Mouse (Mus musculus) heart, postnatal 36 days (tissue): ENCODE data around the gene Olfr1414. TPM values are rescaled to one million over a fixed set of nuclear protein-coding genes. Genes with fewer than 3 reads are reported as not detected.
A peak's percentile ranks its signal among the peaks of the same experiment; 100 is the strongest.
"Not testable (repeated sequence)": the region's sequence is repeated elsewhere in the genome, so short reads cannot be mapped to it uniquely, and the experiment has no call there.

Experiments used
- DNase-seq, 2 experiments: peaks; one replicate each; pipeline ENCODE4 v3.0.0; 2021 to 2022
- intact Hi-C: fragments of 180-260 bp; cut with DNase I; formaldehyde crosslinking; loops from one replicate; pipeline ENCODE4 v1.15.1; 2025
- microRNA-seq, 2 experiments: library from miRNA; unstranded; fragments of <30 nt; microRNA quantifications; one replicate each; pipeline ENCODE4 v1.2.0; 2021; ENCODE audit warnings: borderline number of aligned reads in 2 of 2
- total RNA-seq, 2 experiments: library from RNA; stranded (reverse); gene quantifications; 2 replicates each; pipeline ENCODE4 v1.2.3; 2021

The Olfr1414 gene
- not detected for total RNA-seq

GRCm38 (mm10) chr1:92518561-92518960 is at the start of gene Olfr1414:
Olfr1414 (minus strand) TSS chr1:92518661.
- DNase-seq = no peak
- intact Hi-C loops = no loop called here

- intact Hi-C loops = no loop called here
- DNase-seq = no peak
Observed at GRCm38 (mm10) chr1:92545929-92546328, 27.5 kb upstream of the Olfr1414 start.

- intact Hi-C loops = no loop called here
- DNase-seq = no peak
Observed at GRCm38 (mm10) chr1:92539071-92539470, 20.6 kb upstream of the Olfr1414 start.

DNA sequence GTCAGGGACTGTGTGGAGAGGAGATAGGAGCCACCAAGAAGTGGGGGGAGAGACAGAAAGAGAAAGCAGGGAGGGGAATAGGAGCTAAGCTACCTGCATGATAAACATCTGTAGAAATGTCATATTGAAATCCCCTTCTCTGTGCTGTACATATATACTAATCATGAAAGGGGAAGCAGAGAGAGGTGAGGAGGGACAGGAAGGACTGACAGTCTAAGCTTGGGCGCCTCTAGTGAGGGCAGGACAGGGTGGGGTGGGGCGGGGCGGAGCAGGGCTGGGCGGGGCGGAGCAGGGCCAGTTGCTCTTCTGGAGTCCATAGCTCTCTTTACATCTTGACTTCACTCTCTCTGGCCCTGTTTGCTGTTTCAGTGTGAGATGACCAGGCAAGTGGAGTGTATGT is 18.5 kb upstream of the Olfr1414 start:
- intact Hi-C loops = no loop called here
- no peak for DNase-seq

DNA sequence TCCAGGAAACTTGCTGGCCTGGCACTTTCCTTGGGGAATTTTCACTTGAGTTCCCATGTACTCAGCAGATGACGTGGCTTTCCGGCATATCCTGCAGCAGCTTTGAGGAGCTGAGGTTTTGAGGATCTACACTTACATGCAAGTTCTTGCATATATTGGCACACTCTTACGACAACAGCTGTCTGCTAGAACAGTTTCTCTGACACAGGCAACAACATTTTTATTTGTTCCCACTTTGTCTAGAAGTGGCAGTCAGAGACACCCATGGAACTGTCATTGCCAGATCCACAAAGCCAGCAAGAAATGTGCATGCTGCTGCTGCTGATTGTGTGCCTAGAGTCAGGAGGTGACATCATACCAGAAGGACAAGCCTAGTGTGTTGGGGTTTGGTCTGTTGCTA is 5.3 kb upstream of the Olfr1414 start:
- DNase-seq = no peak
- intact Hi-C loops = loop anchor here (5.0 kb wide), 1 partner anchor 124 kb away; the partner anchor contains the start of gene Otos

DNA sequence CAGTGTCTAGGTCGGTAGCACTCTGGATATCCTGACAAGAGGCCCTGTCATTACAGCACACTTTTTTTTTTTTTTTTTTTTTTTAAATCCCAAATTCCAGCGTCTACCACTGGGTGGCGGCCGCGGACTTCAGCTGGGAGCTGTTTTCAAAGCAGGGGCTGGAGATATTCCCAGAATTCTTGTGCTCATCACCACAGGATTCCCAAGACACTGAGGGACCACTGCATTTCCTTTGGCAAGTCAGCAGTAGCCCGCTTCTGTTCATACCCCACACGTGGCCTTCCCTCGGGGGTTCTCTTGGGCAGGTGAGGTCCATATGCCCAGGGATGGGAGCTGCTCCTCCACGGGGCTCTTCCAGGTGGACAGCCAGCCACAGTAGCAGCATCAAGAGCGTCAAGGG is 2.9 kb upstream of the Olfr1414 start:
- DNase-seq = peak in 1 of 2 experiments; percentile 12

DNA sequence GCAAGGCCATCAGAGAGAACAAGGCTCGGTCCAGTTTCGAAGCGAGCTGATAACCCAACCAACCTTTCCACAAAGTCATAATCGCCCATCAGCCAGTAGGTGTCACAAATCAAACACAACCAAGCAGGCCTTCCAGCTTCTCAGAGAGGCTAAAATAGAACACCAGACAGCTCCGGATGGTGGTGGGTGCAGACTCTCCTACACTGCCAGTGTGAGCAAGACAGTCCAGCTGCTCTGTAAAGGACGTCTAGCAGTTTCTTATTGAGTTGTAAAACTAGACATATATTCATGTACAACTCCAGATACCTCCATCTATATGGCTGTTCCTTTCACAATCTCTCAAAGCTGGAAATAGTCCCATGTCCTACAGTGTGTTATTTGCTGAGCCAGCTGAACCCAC is 585 bp upstream of the Olfr1414 start:
- intact Hi-C loops = no loop called here
- DNase-seq = no peak

More for the DNA sequence above, 2.9 kb upstream of the Olfr1414 start:
- intact Hi-C loops = loop anchor here (1.0 to 5.0 kb wide), 2 partner anchors 90 to 126 kb away; partner anchors contain the start of gene Otos

- DNase-seq = no peak
- intact Hi-C loops = no loop called here
Observed at GRCm38 (mm10) chr1:92515390-92515789, 3.1 kb downstream of the Olfr1414 start.

DNA sequence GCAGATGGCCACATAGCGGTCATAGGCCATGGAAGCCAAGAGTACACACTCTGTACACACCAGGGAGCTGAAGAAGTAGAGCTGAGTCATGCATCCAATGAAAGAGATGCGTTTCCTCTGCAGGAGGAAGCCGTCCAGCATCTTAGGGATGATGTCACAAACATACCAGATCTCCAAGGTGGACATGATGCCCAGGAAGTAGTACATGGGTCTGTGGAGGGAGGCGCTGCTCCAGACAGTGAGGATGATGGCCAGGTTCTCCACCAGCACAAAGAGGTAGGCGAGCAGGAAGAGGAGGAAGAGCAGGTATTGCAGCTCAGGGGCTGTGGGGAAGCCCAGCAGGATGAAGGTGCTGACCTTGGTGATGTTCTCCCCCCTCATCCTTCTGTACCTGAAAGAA is 6.8 kb downstream of the Olfr1414 start:
- intact Hi-C loops = not testable (repeated sequence)

DNA sequence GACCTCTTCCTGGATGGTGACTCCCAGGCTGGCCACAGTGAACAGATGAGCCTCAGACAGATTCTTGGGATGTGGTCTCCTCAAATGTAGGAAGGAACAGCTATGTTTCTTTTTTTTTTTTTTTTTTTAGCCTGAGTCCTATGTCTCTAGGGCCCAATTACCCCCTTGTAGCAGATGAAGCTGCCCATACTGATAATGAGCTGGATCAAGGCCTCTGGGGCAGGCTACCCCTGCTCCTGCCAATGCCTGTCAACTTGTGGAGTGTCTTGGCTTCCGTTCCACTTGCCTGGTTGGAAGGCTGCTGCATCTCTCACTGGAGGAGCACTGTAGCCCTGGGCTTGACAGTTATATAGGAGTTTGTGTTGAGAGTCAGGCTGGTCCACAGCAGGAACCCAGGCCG is 22.5 kb downstream of the Olfr1414 start, which contains the start of gene Olfr1415:
TSS of gene Olfr1415 (minus strand) at position 101 of the 400 bp plus-strand sequence.
- DNase-seq = no peak

More for the DNA sequence above, 6.8 kb downstream of the Olfr1414 start:
- DNase-seq = not testable (repeated sequence)

GRCm38 (mm10) chr1:92485013-92485412 is 33.4 kb downstream of the Olfr1414 start, which contains the start of gene Olfr1416:
Olfr1416 (minus strand) TSS chr1:92485113.
- intact Hi-C loops = no loop called here
- DNase-seq = no peak

More for the DNA sequence above, 22.5 kb downstream of the Olfr1414 start, which contains the start of gene Olfr1415:
- intact Hi-C loops = no loop called here

DNA sequence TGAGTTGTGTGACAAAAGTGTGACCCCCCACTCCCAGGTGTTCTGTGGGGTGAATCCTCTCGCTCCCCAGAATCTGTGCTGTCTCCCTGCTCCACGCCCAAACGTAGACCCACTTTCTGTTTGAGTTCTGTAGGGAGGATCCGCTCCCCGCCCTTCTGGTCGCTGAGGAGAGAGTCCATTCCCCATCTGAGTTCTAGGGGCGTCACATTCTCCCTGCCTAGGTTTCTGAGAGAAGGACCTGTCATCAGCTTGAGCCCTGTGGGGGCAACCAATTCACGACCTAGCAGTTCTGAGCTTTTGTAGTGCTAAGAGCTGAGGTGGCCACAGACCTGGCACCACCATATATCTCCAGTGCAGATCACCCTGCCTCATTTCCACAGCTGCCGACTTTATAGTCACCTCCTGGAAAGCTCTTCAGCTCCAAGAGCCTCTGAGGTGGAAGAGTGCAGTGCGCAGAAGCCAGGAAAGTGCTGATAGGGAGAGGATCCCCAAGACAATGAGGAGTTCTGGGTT is 44.3 kb downstream of the Olfr1414 start:
- intact Hi-C loops = loop anchor here (10.0 kb wide), 1 partner anchor 939 kb away; no protein-coding TSS in a partner anchor
- no peak for DNase-seq

GRCm38 (mm10) chr1:92473165-92474041 is 45.1 kb downstream of the Olfr1414 start, which contains the start of gene Ndufa10:
Ndufa10 (minus strand) TSS chr1:92473860.
- intact Hi-C loops = loop anchor here (10.0 kb wide), 1 partner anchor 939 kb away; no protein-coding TSS in a partner anchor
- peak; percentile 96 to 99 for DNase-seq

- intact Hi-C loops = no loop called here
- DNase-seq = no peak
Observed at GRCm38 (mm10) chr1:92468891-92469290, 49.6 kb downstream of the Olfr1414 start.

DNA sequence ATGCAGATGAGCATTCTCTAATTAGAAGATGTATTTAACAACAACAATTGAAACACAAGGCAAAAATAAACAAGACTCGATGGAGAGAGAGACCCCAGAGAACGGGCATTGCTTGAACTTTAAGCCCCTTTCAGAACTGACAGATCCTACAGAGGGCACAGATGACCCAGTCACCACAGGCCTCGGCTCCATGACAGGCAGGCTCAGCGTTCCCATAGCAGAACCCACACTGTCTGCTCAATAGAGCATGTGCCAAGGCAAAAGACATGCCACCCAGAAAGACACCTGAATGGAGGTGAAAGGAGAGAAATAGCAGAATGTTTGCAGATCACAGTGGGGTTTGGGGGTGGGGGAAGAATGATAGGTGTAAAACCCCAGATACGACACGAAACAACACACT is 60.0 kb downstream of the Olfr1414 start:
- intact Hi-C loops = no loop called here

DNA sequence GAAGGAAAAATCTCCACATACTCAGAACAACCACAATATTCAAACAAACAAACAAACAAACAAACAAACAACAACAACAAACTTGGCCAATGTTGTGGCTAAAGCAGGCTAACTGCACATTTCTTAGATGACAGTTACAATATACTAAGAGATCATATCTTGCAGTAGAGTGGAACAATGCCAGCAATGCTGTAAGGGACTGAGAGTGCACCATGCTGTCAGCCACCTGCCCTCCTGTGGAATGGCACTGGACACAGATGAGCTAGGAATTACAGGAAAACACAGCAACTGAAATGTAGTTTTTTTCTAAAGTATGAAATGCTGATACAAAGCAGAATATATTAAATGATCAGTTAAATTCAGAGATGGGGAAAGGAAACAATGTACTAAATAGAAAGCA is 60.7 kb downstream of the Olfr1414 start:
- intact Hi-C loops = no loop called here
- DNase-seq = no peak

More for the DNA sequence above, 60.0 kb downstream of the Olfr1414 start:
- DNase-seq = no peak

Small RNA genes within 50 kb of the gene (microRNA-seq; reads per million reads assigned to microRNA genes)
- gene Mir6900 = 10.1 reads per million in 2 experiments

Other genes with a start within 250 kb of the Olfr1414 start
- 1,000 to 10,000 TPM in 1 of 2 experiments, 100 to 1,000 TPM in 1; 980 to 1,105 TPM for gene Ndufa10, start 44.8 kb downstream of the Olfr1414 start, total RNA-seq
- not detected for gene Olfr1416, start 33.5 kb downstream of the Olfr1414 start, total RNA-seq
- not detected for gene Olfr1415, start 22.6 kb downstream of the Olfr1414 start, total RNA-seq
- not detected for gene Olfr1413, start 52.7 kb upstream of the Olfr1414 start, total RNA-seq
- not detected for gene Olfr1412, start 67.1 kb upstream of the Olfr1414 start, total RNA-seq
- not detected for gene Olfr1411, start 75.8 kb upstream of the Olfr1414 start, total RNA-seq
- gene Olfr1410, start 87.1 kb upstream of the Olfr1414 start, total RNA-seq = not detected
- not detected for gene Olfr12, start 99.1 kb upstream of the Olfr1414 start, total RNA-seq
- gene Cops9, start 123.3 kb upstream of the Olfr1414 start, total RNA-seq = 100 to 1,000 TPM; 219 to 225 TPM
- not detected for gene Otos, start 130.2 kb upstream of the Olfr1414 start, total RNA-seq